Mouse (Mus musculus) MEL (cell line): ENCODE data around the gene Duox1.

Source experiments
- CTCF ChIP-seq, 3 experiments: IDR thresholded peaks in 2 of 3; conservative IDR thresholded peaks in 1 of 3; 2 replicates each; pipeline ENCODE4 v1.5.1; 2011 to 2012; ENCODE audit warnings: low read length in 3 of 3, low read depth in 2 of 3, mild to moderate bottlenecking in 2 of 3, improper control_type of control experiment in 1 of 3, inconsistent platforms in 1 of 3, mixed read lengths in 1 of 3, moderate library complexity in 1 of 3; ENCODE audit not compliant: control insufficient read depth in 1 of 3, insufficient read depth in 1 of 3, poor library complexity in 1 of 3, severe bottlenecking in 1 of 3
- RCOR1 ChIP-seq: IDR thresholded peaks from 2 replicates; pipeline ENCODE4 v1.6.1; 2012; ENCODE audit warnings: low read depth, mild to moderate bottlenecking, inconsistent platforms, low read length, improper control_type of control experiment
- TCF12 ChIP-seq: IDR thresholded peaks from 2 replicates; pipeline ENCODE4 v1.6.1; 2014; ENCODE audit warnings: low read depth, mild to moderate bottlenecking, inconsistent platforms, low read length, improper control_type of control experiment, moderate library complexity
- USF1 ChIP-seq: IDR thresholded peaks from 2 replicates; pipeline ENCODE4 v1.6.1; 2014; ENCODE audit warnings: low read depth, mild to moderate bottlenecking, inconsistent platforms, low read length, improper control_type of control experiment, moderate library complexity
- ZC3H11A ChIP-seq: IDR thresholded peaks from 2 replicates; pipeline ENCODE4 v1.6.1; 2012; ENCODE audit warnings: low read depth, mild to moderate bottlenecking, inconsistent platforms, low read length, improper control_type of control experiment

GRCm38 (mm10) chr2:122380768-122381311 is 65.4 kb downstream of the Duox1 start:
- TF ChIP-seq CTCF (IDR thresholded peaks at IDR 0.05 in 2 of 3, conservative IDR thresholded peaks at IDR 0.05 in 1 of 3; ENCODE audit: control insufficient read depth in 1 of 3, insufficient read depth in 1 of 3, low read depth in 2 of 3, low read length in 3 of 3, poor library complexity in 1 of 3, severe bottlenecking in 1 of 3) = peak; percentile 63 to 82 (median 79)
- TF ChIP-seq TCF12 = no peak
- no peak for TF ChIP-seq RCOR1
- TF ChIP-seq ZC3H11A = peak; percentile 76
- TF ChIP-seq USF1 = no peak
